Mouse (Mus musculus): Measurements from ENCODE around the gene Ccdc91. TPM values are rescaled to one million over a fixed set of nuclear protein-coding genes. Genes with fewer than 3 reads are reported as not detected.

Ccdc91 gene
- 10 to 100 TPM; 37.6 to 38.8 TPM for total RNA-seq (2021)
- long read RNA-seq, experiment 1, transcript Ccdc91-201 (13 exons, 2,459 nt) = major isoform, 42 of 62 reads
- long read RNA-seq, experiment 1, partial matches to known transcripts = 2 of 62 reads
- long read RNA-seq, experiment 1, other reads (novel, unspliced or antisense) = 18 of 62 reads
- long read RNA-seq, experiment 2, transcript Ccdc91-201 (13 exons, 2,459 nt) = major isoform, 36 of 48 reads
- long read RNA-seq, experiment 2, partial matches to known transcripts = 2 of 48 reads
- long read RNA-seq, experiment 2, other reads (novel, unspliced or antisense) = 10 of 48 reads

DNA sequence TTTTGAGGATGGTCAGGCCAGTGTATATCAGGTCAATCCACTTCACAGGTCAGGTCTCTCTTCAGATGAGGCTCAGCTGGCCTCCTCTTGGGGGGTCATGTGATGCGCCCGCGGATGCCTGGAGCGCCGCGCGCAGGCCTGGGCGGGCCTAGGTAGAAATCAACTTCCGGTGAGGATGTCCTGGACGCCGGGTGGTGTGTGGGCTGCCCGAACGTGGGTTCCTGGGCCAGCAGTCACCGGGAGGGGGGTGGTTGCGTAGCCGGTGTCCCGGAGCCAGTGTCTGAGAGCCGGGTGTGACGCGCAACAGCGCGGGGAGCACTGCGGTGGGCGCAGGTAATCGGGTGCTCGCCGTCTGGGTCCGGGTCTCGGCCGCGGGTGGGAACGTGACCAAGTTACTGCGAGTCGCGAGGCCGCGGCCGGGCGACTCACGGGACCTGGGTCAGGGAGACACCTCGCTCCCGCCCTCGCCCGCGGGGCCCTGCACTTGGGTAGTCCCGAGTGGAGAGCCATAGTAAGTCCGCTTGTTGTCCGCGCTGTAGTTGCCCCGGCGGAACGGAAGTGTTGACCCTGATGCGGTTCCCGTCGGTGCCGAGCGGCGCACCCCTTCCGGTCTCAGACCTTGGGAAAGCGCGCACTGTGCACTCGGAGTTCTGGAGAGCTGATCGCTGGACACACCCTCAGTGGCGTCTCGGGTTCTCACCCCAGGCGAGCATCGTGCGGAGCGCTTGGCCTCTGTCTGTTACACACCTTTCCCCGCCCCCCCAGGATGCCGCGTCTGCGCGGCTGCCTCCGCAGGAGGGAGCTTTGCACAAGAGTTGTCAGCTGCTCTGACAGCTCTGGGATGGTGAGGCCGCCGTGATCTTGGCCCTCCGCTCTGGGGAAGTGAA is at the start of gene Ccdc91:
Gene Ccdc91 (plus strand): TSS at position 102 of the 887 bp plus-strand sequence.
- intact Hi-C loops (cut with DNase I) = loop anchor here (10.0 kb wide), 1 partner anchor 249 kb away; no protein-coding TSS in a partner anchor
- Histone ChIP-seq H3K27ac (peak within 1 kb of the TSS; percentile 96), H3K4me3 (peak within 1 kb of the TSS; percentile 83)
- TF ChIP-seq CTCF (IDR thresholded peaks at IDR 0.05) = peak; percentile 1
- peak; percentile 87 to 90 for DNase-seq (ENCODE audit: extremely low spot score in 1 of 2, low spot score in 2 of 2)

DNA sequence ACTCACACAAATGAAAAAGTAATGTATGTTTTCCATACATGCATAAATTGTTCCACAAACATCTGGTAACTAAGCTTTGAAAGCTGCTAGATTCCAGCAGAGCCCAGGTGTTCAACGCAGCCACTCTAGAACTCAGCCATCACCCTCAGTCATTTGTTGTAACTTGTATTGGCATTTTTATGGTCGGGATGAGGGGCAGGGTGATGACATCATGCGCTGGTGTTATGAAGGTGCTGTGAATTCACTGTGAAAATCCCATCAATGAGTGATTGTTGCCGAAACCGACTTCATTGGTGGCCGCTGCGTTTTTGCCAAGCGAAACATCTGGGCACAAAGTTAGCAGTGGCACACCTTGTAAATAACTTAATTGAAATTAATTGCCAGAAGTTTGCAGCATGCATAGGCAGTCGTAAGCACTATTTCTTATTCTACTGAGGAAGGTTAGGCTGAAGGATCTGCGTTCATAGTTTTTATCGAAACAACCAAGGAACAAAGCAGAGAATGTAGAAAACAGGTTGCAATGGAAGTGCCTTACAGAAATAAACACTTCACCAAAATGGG is 48.6 kb upstream of the Ccdc91 start:
- H3K4me3 ChIP-seq = no peak overlapping the region
- H3K27ac ChIP-seq = no peak overlapping the region
- TF ChIP-seq CTCF (IDR thresholded peaks at IDR 0.05) = no peak
- DNase-seq (ENCODE audit: extremely low spot score in 1 of 2, low spot score in 2 of 2) = no peak
- intact Hi-C loops (cut with DNase I) = no loop called here

DNA sequence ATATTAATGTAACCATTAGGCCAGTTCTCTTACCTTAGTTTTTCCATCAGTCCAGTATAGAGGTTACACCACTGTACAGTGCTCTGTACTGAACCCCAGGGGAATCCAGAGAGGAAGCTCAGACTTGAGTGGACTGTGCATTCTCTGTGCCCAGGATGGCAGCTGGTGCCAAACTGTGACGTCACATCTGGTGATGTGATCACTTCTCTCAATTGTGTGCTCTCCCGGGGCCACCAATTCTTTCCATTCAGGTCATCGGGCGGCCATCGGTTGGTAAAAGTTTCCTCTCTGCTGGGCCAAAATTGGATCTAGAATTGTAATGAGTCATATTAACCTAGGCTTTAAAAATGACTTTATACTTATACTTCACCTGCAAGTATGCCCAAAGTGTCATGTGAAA is 19.9 kb upstream of the Ccdc91 start:
- no peak overlapping the region for H3K4me3 ChIP-seq
- DNase-seq (ENCODE audit: extremely low spot score in 1 of 2, low spot score in 2 of 2) = no peak
- intact Hi-C loops (cut with DNase I) = no loop called here
- no peak for TF ChIP-seq CTCF (IDR thresholded peaks at IDR 0.05)
- no peak overlapping the region for H3K27ac ChIP-seq

DNA sequence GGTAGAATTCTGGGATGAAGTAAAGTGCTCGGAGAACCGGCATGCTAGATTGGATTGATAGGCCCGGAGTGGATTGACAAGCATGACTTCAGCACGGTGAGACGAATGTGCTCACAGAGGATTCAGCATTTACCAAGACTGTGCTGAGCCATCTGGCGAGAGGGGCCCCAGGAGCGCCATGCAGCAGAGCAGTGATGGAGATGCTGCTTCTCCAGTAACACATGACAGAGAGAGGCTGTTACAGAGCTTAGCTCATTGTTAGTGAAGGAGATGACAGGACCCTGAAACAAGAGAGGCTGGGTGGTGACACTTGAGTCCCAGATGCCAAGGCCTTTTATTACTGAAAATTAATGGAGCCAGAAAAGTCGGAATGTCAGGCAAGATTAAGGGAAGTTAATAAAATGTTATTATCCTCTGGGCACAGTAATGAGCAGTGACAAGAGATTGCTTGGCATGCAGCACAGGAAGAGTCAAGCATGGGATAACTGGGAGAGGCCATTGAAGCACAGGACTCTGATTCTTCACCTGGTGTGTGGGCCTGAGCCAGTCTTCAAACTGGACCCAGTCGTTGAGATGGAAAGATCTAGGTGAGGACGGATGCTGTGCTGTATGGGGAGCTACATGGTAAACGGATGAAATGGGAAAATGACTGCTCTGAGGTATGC is 16.9 kb upstream of the Ccdc91 start:
- H3K27ac ChIP-seq = no peak overlapping the region
- intact Hi-C loops (cut with DNase I) = no loop called here
- H3K4me3 ChIP-seq = no peak overlapping the region
- DNase-seq (ENCODE audit: extremely low spot score in 1 of 2, low spot score in 2 of 2) = no peak
- TF ChIP-seq CTCF (IDR thresholded peaks at IDR 0.05) = no peak

DNA sequence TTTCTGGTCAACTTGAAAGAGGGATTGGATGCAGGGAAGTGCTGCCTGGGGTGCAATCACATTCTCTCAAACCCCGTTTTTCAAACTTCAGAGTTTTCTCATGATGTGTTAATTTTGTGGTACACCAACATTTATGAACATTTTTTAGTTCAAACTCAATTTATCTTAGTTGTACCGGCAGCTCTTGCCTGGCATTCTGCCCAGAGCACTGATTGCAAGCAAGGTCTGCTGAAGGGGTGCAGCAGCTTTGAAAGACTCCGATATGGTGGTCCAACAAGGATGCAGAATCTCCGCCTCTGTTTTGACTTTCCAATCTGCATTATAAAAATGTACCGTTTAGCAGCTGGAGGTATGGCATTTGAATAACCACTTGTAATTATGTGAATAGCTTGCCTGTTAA is 5.6 kb upstream of the Ccdc91 start:
- no peak for DNase-seq (ENCODE audit: extremely low spot score in 1 of 2, low spot score in 2 of 2)
- intact Hi-C loops (cut with DNase I) = loop anchor here (10.0 kb wide), 1 partner anchor 255 kb away; no protein-coding TSS in a partner anchor
- Histone ChIP-seq H3K27ac (no peak overlapping the region), H3K4me3 (no peak overlapping the region)
- TF ChIP-seq CTCF (IDR thresholded peaks at IDR 0.05) = no peak

DNA sequence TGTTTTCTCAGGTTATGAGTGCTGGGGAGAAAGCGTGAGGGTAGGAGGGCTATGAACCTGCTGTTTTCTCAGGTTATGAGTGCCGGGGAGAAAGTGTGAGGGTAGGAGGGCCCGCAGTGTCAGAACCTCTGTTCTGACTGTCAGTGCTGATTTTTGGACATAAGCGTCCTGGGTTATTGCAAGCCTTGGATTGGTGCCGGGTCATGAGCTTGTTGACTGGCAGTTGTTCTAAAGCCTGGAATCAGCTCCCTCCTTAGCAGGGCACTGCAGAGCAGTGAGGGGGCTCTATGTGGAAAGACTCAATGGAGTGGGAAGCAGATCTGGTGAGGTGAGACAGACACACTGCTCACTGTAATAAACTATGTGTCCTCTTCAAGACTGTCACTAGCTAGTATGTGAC is 5.5 kb downstream of the Ccdc91 start:
- H3K27ac ChIP-seq = no peak overlapping the region
- no peak overlapping the region for H3K4me3 ChIP-seq
- no peak for DNase-seq (ENCODE audit: extremely low spot score in 1 of 2, low spot score in 2 of 2)
- intact Hi-C loops (cut with DNase I) = no loop called here
- TF ChIP-seq CTCF (IDR thresholded peaks at IDR 0.05) = no peak

DNA sequence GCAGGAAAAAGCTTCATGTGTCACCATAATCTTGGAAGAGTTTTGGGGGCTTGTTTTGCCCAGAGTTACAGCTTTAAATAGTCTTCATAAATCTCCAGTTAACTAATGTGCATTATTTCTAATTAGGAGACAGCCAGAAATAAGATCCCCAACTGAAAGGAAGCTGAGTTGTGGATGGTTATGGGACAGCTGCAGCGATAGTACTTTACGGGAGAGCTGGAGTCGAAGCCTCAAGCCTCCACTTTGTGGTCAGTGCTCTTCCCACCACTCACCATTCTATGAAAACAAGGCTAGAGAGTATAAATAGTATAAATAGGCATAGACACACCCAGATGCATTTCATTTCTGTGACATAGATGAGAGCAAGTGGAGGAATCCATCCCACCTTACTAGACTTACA is 14.5 kb downstream of the Ccdc91 start:
- DNase-seq (ENCODE audit: extremely low spot score in 1 of 2, low spot score in 2 of 2) = no peak
- intact Hi-C loops (cut with DNase I) = no loop called here
- Histone ChIP-seq H3K4me3 (no peak overlapping the region), H3K27ac (no peak overlapping the region)
- TF ChIP-seq CTCF (IDR thresholded peaks at IDR 0.05) = no peak

DNA sequence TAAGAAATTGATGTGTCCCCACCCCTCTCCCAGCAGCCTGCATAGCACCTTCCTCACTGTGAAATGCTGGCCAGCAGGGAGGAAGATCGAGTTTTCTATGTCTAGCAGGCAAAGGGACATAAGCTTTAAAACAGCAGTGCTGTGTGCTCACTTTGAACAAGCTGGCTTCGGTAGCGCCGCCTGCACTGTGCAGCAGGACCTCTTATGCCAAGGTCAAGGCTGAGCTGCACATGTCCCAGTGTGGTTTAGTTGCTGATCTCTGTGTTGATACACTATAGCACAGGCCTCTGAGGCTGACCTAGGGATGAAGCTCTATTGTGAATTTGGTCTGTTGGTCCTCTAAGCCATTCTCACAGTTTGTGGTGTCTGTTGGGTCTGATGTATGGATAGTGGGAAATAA is 16.9 kb downstream of the Ccdc91 start:
- TF ChIP-seq CTCF (IDR thresholded peaks at IDR 0.05) = no peak
- Histone ChIP-seq H3K27ac (no peak overlapping the region), H3K4me3 (no peak overlapping the region)
- DNase-seq (ENCODE audit: extremely low spot score in 1 of 2, low spot score in 2 of 2) = no peak
- intact Hi-C loops (cut with DNase I) = no loop called here

DNA sequence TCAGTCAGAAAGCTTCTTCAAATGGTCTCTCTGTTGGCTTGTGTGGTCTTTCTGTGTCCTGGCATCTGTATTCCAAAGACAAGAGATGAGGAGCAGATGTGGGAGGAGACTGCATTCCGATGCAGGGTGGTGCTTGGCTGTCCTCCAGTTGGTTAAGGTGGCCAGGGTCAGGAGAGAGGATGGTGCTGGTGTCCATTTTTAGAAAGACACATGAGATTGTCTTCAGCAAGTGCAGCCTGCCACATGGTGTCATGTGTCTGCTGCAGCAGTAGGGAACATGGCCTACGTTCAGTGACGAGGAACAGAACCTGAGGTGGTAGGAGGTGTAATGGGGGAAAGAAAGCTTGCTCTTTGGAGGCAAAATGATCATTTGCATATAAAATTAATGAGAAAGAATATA is 25.8 kb downstream of the Ccdc91 start:
- no peak for DNase-seq (ENCODE audit: extremely low spot score in 1 of 2, low spot score in 2 of 2)
- intact Hi-C loops (cut with DNase I) = no loop called here
- H3K27ac ChIP-seq = no peak overlapping the region
- H3K4me3 ChIP-seq = no peak overlapping the region
- TF ChIP-seq CTCF (IDR thresholded peaks at IDR 0.05) = no peak

DNA sequence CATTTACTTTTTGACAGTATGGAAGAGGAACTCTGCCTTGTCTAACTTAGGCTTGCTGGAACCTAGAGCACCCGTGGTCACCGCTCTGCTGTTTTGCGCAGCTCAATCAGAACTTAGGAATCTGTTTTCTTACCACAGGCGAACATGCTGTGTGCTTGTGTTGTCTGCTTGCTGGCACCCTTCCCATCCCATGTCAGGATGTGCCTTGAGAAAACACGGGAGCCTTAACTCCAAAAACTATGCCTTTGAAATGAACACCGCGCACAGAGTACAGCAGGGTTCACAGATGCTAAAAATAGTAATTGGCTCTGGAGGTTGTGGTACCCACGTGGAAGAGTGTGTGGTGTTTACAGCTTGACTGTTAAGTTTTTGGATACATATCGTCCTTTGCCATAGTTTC is 30.4 kb downstream of the Ccdc91 start:
- Histone ChIP-seq H3K27ac (no peak overlapping the region), H3K4me3 (no peak overlapping the region)
- intact Hi-C loops (cut with DNase I) = no loop called here
- no peak for DNase-seq (ENCODE audit: extremely low spot score in 1 of 2, low spot score in 2 of 2)
- TF ChIP-seq CTCF (IDR thresholded peaks at IDR 0.05) = no peak

DNA sequence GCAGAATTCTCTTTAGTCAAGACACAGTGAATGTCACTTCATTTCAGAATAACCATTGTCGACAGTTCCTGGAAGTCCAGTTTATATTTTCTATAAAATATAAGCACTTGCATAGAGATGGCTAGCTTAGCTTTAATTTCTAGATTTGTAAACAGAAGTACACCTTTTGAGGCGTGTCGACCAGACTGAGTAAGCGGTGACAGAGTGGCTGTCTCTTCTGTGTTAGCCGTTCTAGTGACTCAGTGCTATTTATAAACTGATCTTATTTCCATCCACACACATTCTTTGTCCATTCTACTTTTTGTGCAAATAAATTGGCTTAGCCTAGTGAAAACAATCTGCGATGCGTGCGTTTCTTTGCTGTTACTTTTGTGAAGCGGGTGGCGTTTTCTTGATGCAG is 30.9 kb downstream of the Ccdc91 start:
- no peak overlapping the region for H3K27ac ChIP-seq
- H3K4me3 ChIP-seq = no peak overlapping the region
- DNase-seq (ENCODE audit: extremely low spot score in 1 of 2, low spot score in 2 of 2) = no peak
- intact Hi-C loops (cut with DNase I) = no loop called here
- TF ChIP-seq CTCF (IDR thresholded peaks at IDR 0.05) = no peak

DNA sequence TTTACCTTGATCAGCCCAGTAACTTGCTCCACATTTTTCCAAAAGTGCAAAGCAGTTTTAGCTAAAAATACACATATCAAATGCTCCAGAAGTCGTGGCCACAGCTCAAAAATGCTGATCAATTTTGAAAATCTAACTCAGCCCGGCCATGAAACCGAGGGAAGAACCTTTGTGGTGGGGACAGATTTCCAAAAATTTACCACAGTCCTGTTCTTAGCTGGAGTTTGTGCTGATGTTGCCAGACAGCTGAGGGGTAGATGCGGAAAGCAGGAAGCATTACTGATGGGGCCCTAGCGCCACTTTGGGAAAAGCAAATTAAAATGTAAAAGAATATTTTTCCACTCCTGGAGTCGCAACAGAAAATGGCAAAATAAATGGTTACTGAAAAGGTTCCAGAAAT is 31.6 kb downstream of the Ccdc91 start:
- H3K27ac ChIP-seq = no peak overlapping the region
- H3K4me3 ChIP-seq = no peak overlapping the region
- TF ChIP-seq CTCF (IDR thresholded peaks at IDR 0.05) = no peak
- intact Hi-C loops (cut with DNase I) = no loop called here
- no peak for DNase-seq (ENCODE audit: extremely low spot score in 1 of 2, low spot score in 2 of 2)
